Mouse (Mus musculus) embryonic facial prominence, embryonic 11.5 days (tissue): Measurements from ENCODE around the gene Plcb3. TPM values are rescaled to one million over a fixed set of nuclear protein-coding genes. Genes with fewer than 3 reads are reported as not detected.

ENCODE experiments used
- ATAC-seq: fragments of 200-750 bp; cut with Nextera tagmentation; replicated peaks from 2 replicates; pipeline ENCODE4 v1.8.0; 2017; ENCODE audit warnings: low read depth; ENCODE audit not compliant: insufficient number of reproducible peaks, low FRiP score, low TSS enrichment
- DNase-seq: peaks from one replicate; pipeline ENCODE4 v3.0.0-alpha.2; 2015; ENCODE audit warnings: low spot score
- H3K27ac ChIP-seq: fragments of 300-500 bp; sonication (generic); replicated peaks from 2 replicates; pipeline ENCODE4 v1.5.1; 2014; ENCODE audit warnings: mild to moderate bottlenecking, low read depth, low read length, control low read depth
- H3K27me3 ChIP-seq: fragments of 300-500 bp; sonication (generic); 2 replicates; pipeline ENCODE4 v1.6.1; 2014; ENCODE audit warnings: mild to moderate bottlenecking, low read length, moderate library complexity, mixed read lengths; ENCODE audit not compliant: control insufficient read depth, insufficient read depth
- H3K36me3 ChIP-seq: fragments of 300-500 bp; sonication (generic); replicated peaks from 2 replicates; pipeline ENCODE4 v1.6.1; 2014; ENCODE audit warnings: low read depth, mild to moderate bottlenecking, low read length, moderate library complexity, mixed read lengths; ENCODE audit not compliant: control insufficient read depth, insufficient read depth
- H3K4me1 ChIP-seq: fragments of 300-500 bp; sonication (generic); 2 replicates; pipeline ENCODE4 v1.6.1; 2014; ENCODE audit warnings: low read length, mixed read lengths; ENCODE audit not compliant: control insufficient read depth, insufficient read depth
- H3K4me2 ChIP-seq: fragments of 300-500 bp; sonication (generic); 2 replicates; pipeline ENCODE4 v1.6.1; 2014; ENCODE audit warnings: low read depth, mild to moderate bottlenecking, control low read depth, low read length, moderate library complexity
- H3K4me3 ChIP-seq: fragments of 300-500 bp; sonication (generic); 2 replicates; pipeline ENCODE4 v1.5.1; 2014; ENCODE audit warnings: low read depth, low read length, control low read depth
- H3K9ac ChIP-seq: fragments of 300-500 bp; sonication (generic); replicated peaks from 2 replicates; pipeline ENCODE4 v1.6.1; 2014; ENCODE audit warnings: mild to moderate bottlenecking, control low read depth, low read length
- H3K9me3 ChIP-seq: fragments of 300-500 bp; sonication (generic); replicated peaks from 2 replicates; pipeline ENCODE4 v1.6.1; 2016; ENCODE audit warnings: mild to moderate bottlenecking, low read length, inconsistent platforms, mixed read lengths; ENCODE audit not compliant: control insufficient read depth
- WGBS: fragments of 180-500 bp; shearing (Covaris S2); extraction: QIAGEN DNeasy Blood & Tissue Kit; methylation state at CpG from one replicate; pipeline ENCODE4 v1.1.7; 2014; 5-methylcytosine and 5-hydroxymethylcytosine counted together
- polyA plus RNA-seq: library from polyadenylated mRNA; unstranded; fragments of >200 nt; fragmentation: Nextera tagmentation; extraction: Ambion mirVana; gene quantifications from 2 replicates; pipeline ENCODE4 v1.2.1, GENCODE M21; 2014

Gene Plcb3
- polyA plus RNA-seq, 1 experiment from 2014 or later: 22.6 TPM

- H3K27ac ChIP-seq: no peak overlapping the region
- no peak overlapping the region for H3K9ac ChIP-seq
- H3K9me3 ChIP-seq: no peaks in the 10 kb centered on the region
- ATAC-seq (no peak), DNase-seq (no peak)
- H3K27me3 ChIP-seq: no peaks in the 10 kb centered on the region
- 21% methylated on average over 11 of the region's 11 CpGs for WGBS
- H3K4me1 ChIP-seq: peaks cover 2% of the 10 kb centered on the region
- peak overlapping the region; percentile 77 for H3K4me2 ChIP-seq
- H3K4me3 ChIP-seq: no peak overlapping the region
- peaks cover 3% of the 10 kb centered on the region; the same call in 1 of the 2 replicates for H3K36me3 ChIP-seq
These were observed 5.7 kb downstream of the Plcb3 start for GRCm38 (mm10) chr19:6970460-6971085.

DNA sequence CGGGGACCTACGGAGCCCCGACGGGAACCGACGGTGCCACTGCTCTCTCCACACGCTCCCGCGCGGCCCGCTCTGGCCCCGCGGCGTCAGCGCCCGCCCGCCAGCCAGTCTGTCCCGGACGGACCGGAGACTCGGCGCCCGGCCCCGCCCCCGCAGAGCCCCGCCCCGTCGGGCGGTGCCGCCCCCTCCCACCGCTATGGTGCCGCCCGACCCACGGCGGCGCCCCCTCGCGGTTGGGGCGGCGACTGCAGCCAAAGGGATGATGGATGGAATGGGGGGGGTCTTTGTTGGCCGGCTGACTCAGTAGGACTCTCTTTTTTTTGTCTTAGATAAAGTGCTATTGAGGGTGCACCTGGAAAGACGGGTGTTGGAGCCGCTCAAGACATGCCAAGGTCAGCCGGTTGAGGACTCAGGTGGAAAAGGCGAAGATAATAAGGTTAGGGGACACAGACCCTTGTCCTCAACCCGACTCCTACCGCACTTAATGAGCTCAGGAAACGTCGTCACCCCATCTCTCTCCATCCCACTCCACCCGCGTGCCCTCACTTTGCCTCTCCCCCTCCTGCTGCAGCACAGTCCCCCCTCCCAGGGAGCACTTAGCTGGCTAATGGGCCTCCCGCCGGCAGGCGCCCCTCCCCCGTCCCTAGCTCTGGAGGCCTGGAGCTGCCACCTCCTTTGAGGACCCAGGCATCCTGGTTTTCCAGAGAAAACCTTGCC lies 6.4 kb downstream of the Plcb3 start:
- WGBS: 1% methylated on average over 50 of the region's 55 CpGs
- Histone ChIP-seq H3K27ac (no peak overlapping the region), H3K4me3 (peak overlapping the region; percentile 52), H3K27me3 (no peaks in the 10 kb centered on the region), H3K4me2 (peak overlapping the region; percentile 77), H3K9ac (peak overlapping the region; percentile 53), H3K4me1 (peaks cover 2% of the 10 kb centered on the region), H3K9me3 (no peaks in the 10 kb centered on the region), H3K36me3 (peaks cover 3% of the 10 kb centered on the region; the same call in 1 of the 2 replicates)
- DNase-seq (peak; percentile 75), ATAC-seq (peak; percentile 24; the same call in 1 of the 2 replicates)

DNA sequence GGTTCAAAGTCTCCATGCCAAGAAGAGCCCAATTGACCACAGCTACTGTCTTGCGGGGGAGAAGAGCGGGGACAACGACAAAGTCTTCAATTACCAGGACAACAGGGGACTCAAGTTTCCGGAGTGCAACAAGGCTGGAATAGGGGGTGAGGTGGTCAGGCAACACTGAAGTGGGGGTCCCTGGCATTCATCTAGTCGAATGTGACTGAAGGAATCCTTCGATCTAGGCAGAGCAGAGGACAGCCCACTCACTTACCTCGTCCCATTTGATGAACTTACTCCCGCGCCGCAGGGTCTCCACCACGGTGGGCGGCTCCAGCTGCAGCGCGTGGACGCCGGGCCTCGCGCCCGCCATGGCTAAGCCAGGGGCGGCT lies 7.0 kb downstream of the Plcb3 start:
- DNase-seq: no peak

GRCm38 (mm10) chr19:6968491-6969271 lies 7.6 kb downstream of the Plcb3 start:
- WGBS: 10% methylated on average over 15 of the region's 15 CpGs
- peak; percentile 25 for DNase-seq
- peaks cover 2% of the 10 kb centered on the region for H3K4me1 ChIP-seq

More for the DNA sequence above, 7.0 kb downstream of the Plcb3 start:
- peaks cover 2% of the 10 kb centered on the region for H3K4me1 ChIP-seq
- H3K4me2 ChIP-seq: peak overlapping the region; percentile 77
- no peaks in the 10 kb centered on the region for H3K27me3 ChIP-seq
- H3K4me3 ChIP-seq: peak overlapping the region; percentile 52
- WGBS: 1% methylated on average over 20 of the region's 20 CpGs
- no peak for ATAC-seq
- no peaks in the 10 kb centered on the region for H3K9me3 ChIP-seq
- no peak overlapping the region for H3K27ac ChIP-seq
- H3K9ac ChIP-seq: peak overlapping the region; percentile 53
- H3K36me3 ChIP-seq: peaks cover 3% of the 10 kb centered on the region; the same call in 1 of the 2 replicates

DNA sequence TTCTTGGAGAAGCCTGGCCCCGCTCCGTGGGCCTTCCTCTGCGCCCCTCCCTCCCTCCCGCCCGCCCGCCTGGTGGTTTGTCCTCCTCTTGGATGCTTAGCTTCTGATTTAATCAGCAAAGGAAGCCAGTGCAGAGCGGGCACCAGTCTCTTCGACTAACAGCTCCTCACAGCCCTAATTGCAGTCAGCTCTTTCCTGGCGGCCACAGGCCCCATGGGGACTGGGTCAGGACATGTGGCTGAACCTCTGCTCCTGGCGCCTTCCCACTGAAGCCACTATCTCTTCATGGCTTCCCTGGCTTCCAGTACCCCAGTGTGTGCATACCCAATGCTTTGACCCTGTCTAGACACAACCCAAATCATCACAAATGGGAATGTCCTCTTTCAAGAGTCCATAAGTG lies 19.8 kb downstream of the Plcb3 start:
- no peak overlapping the region for H3K27ac ChIP-seq
- H3K4me2 ChIP-seq: no peak overlapping the region
- DNase-seq (no peak), ATAC-seq (no peak)
- peaks cover 3% of the 10 kb centered on the region for H3K36me3 ChIP-seq
- no peaks in the 10 kb centered on the region for H3K9me3 ChIP-seq
- H3K4me3 ChIP-seq: no peak overlapping the region
- 79% methylated on average over 10 of the region's 10 CpGs for WGBS
- H3K27me3 ChIP-seq: no peaks in the 10 kb centered on the region
- no peak overlapping the region for H3K9ac ChIP-seq
- H3K4me1 ChIP-seq: peaks cover 6% of the 10 kb centered on the region

More at GRCm38 (mm10) chr19:6968491-6969271, 7.6 kb downstream of the Plcb3 start:
- no peak for ATAC-seq
- H3K9me3 ChIP-seq: no peaks in the 10 kb centered on the region
- no peak overlapping the region for H3K27ac ChIP-seq
- no peaks in the 10 kb centered on the region for H3K27me3 ChIP-seq
- peak overlapping the region; percentile 53 for H3K9ac ChIP-seq
- H3K4me2 ChIP-seq: peak overlapping the region; percentile 77
- H3K4me3 ChIP-seq: peak overlapping the region; percentile 52
- H3K36me3 ChIP-seq: peaks cover 3% of the 10 kb centered on the region; the same call in 1 of the 2 replicates

DNA sequence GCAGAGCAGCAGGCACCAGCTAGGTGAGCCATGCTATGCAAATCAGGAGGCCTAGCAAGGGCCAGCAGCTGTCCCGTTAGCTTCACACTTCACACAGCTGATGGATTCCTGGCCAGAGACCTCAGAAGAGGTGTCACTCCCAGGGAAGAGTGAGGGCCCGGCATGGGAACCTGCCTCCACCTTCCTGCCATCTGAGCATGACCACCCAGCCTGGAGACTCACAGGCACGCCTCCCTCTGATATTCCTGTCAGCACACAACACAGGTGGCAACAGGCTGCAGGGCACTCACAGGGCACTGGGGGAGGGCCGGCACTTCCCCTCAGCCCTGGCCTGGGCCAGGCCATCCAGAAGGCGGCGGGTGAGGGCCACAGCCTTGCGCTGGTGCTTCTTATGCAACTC lies 20.8 kb downstream of the Plcb3 start:
- H3K27ac ChIP-seq: no peak overlapping the region
- DNase-seq (no peak), ATAC-seq (no peak)
- H3K4me3 ChIP-seq: no peak overlapping the region
- H3K9ac ChIP-seq: no peak overlapping the region
- H3K9me3 ChIP-seq: no peaks in the 10 kb centered on the region
- peaks cover 6% of the 10 kb centered on the region for H3K4me1 ChIP-seq
- WGBS: 83% methylated on average over 7 of the region's 7 CpGs
- H3K27me3 ChIP-seq: no peaks in the 10 kb centered on the region
- peaks cover 3% of the 10 kb centered on the region for H3K36me3 ChIP-seq
- no peak overlapping the region for H3K4me2 ChIP-seq

- H3K9me3 ChIP-seq: no peaks in the 10 kb centered on the region
- no peak overlapping the region for H3K27ac ChIP-seq
- no peak overlapping the region for H3K4me3 ChIP-seq
- peaks cover 6% of the 10 kb centered on the region for H3K4me1 ChIP-seq
- H3K27me3 ChIP-seq: no peaks in the 10 kb centered on the region
- no peak overlapping the region for H3K4me2 ChIP-seq
- H3K36me3 ChIP-seq: peaks cover 3% of the 10 kb centered on the region
- no peak for DNase-seq
- H3K9ac ChIP-seq: no peak overlapping the region
- ATAC-seq: no peak
- WGBS: 51% methylated on average over 9 of the region's 9 CpGs
These were observed 22.2 kb downstream of the Plcb3 start for GRCm38 (mm10) chr19:6954046-6954445.
